Mouse (Mus musculus): Measurements from ENCODE around the gene Unc45a. TPM values are rescaled to one million over a fixed set of nuclear protein-coding genes. Genes with fewer than 3 reads are reported as not detected.

The Unc45a gene
- polyA plus RNA-seq, 1 experiment: 43.9 TPM

DNA sequence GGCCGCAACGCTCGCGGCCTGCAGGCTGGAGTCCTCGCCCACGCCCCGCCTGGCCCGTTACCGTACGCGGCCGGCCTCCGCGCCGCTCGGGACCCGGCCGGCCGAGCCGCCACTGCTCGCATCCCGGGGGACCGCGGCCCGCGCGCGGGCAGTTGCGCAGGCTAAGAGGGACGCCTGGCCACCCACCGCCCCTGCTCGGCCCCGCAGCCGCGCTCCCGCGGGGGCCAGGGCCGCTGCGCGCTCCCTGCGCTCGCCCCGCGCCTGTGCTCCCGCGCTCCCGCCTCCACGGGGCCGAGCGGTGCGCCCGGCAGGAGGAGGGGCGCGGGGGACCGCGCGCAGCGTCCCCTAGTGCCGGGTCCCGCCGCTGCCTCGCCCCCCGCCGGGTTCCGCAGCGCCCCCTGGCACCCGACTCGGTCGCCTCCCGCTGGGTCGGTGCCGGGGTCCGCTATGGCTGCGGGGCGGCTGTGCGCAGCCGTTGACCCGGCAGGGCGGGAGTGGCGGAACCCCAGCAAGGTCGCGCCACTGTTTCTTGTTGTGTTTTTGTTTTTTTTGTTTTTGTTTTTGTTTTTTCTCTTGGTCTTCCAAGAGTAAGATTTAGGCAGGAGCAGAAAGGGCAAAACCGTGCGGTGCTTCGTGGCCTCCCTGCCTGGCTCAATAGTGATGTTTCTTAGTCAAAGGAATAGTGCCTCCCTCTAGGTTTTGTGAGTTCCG, 30.4 kb upstream of the Unc45a start, which contains the start of gene Man2a2:
Gene Man2a2, minus strand, starts transcription at position 335 of the 711 bp plus-strand sequence.
- Histone ChIP-seq H3K4me3 (replicated peaks; ENCODE audit: control insufficient read depth, low read depth, low read length) (peak within 1 kb of the TSS; percentile 75), H3K4me1 (ENCODE audit: control insufficient read depth, insufficient read depth, low read length) (peaks cover 14% of the 10 kb centered on the region), H3K27ac (ENCODE audit: control insufficient read depth, insufficient read depth, low read depth, low read length, poor library complexity) (peak within 1 kb of the TSS; percentile 82)
- TF ChIP-seq CTCF (IDR thresholded peaks at IDR 0.05; ENCODE audit: control insufficient read depth, insufficient read depth, low read length): peak; percentile 54; the same call in 1 of the 2 replicates
- TF ChIP-seq POLR2A (IDR thresholded peaks at IDR 0.05; ENCODE audit: borderline replicate concordance, control insufficient read depth, low read depth, low read length): peak; percentile 40; the same call in 1 of the 2 replicates
- WGBS: under 1% methylated on average over 86 of the region's 86 CpGs

DNA sequence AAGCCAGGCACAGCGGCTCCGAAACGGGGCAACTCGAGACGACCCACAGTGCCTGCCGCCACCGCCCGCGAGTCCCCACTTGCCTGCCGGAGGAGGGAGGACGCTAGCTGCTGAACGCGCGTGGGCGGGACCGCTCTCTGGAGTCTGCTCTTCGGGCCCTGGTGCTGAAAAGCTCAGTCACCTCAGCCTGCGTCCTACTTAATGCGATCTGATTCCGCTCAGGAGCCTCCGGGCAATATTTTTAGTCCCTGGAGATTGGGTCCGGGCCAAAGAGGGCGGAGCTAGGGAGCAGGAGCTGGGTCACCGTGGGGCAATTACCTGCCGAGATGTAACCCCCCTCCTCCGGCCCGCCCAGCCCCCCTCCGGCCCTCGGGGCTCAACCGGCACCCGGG, 29.8 kb upstream of the Unc45a start:
- TF ChIP-seq CTCF (IDR thresholded peaks at IDR 0.05; ENCODE audit: control insufficient read depth, insufficient read depth, low read length) (no peak), POLR2A (IDR thresholded peaks at IDR 0.05; ENCODE audit: borderline replicate concordance, control insufficient read depth, low read depth, low read length) (peak; percentile 29; the same call in 1 of the 2 replicates)
- 0% methylated on average over 31 of the region's 31 CpGs for WGBS
- Histone ChIP-seq H3K27ac (ENCODE audit: control insufficient read depth, insufficient read depth, low read depth, low read length, poor library complexity) (peak overlapping the region; percentile 82), H3K4me3 (replicated peaks; ENCODE audit: control insufficient read depth, low read depth, low read length) (peak overlapping the region; percentile 75), H3K4me1 (ENCODE audit: control insufficient read depth, insufficient read depth, low read length) (peaks cover 14% of the 10 kb centered on the region)

- Histone ChIP-seq H3K4me1 (ENCODE audit: control insufficient read depth, insufficient read depth, low read length) (peaks cover 11% of the 10 kb centered on the region), H3K27ac (ENCODE audit: control insufficient read depth, insufficient read depth, low read depth, low read length, poor library complexity) (peak overlapping the region; percentile 82; the same call in 1 of the 2 replicates), H3K4me3 (replicated peaks; ENCODE audit: control insufficient read depth, low read depth, low read length) (peak overlapping the region; percentile 75)
- TF ChIP-seq CTCF (IDR thresholded peaks at IDR 0.05; ENCODE audit: control insufficient read depth, insufficient read depth, low read length) (no peak), POLR2A (IDR thresholded peaks at IDR 0.05; ENCODE audit: borderline replicate concordance, control insufficient read depth, low read depth, low read length) (no peak)
- 6% methylated on average over 4 of the region's 4 CpGs for WGBS
These were observed 29.2 kb upstream of the Unc45a start for GRCm38 (mm10) chr7:80369967-80370431.

- H3K4me1 ChIP-seq (ENCODE audit: control insufficient read depth, insufficient read depth, low read length): peaks cover 11% of the 10 kb centered on the region
- TF ChIP-seq CTCF (IDR thresholded peaks at IDR 0.05; ENCODE audit: control insufficient read depth, insufficient read depth, low read length): no peak
- TF ChIP-seq POLR2A (IDR thresholded peaks at IDR 0.05; ENCODE audit: borderline replicate concordance, control insufficient read depth, low read depth, low read length): no peak
- no peak overlapping the region for H3K4me3 ChIP-seq (replicated peaks; ENCODE audit: control insufficient read depth, low read depth, low read length)
- H3K27ac ChIP-seq (ENCODE audit: control insufficient read depth, insufficient read depth, low read depth, low read length, poor library complexity): peak overlapping the region; percentile 52; the same call in 1 of the 2 replicates
- WGBS: 26% methylated on average over 5 of the region's 5 CpGs
These were observed 28.7 kb upstream of the Unc45a start for GRCm38 (mm10) chr7:80369461-80369860.

- 24% methylated on average over 20 of the region's 20 CpGs for WGBS
- TF ChIP-seq CTCF (IDR thresholded peaks at IDR 0.05; ENCODE audit: control insufficient read depth, insufficient read depth, low read length) (no peak), POLR2A (IDR thresholded peaks at IDR 0.05; ENCODE audit: borderline replicate concordance, control insufficient read depth, low read depth, low read length) (no peak)
- Histone ChIP-seq H3K4me1 (ENCODE audit: control insufficient read depth, insufficient read depth, low read length) (peaks cover 11% of the 10 kb centered on the region), H3K4me3 (replicated peaks; ENCODE audit: control insufficient read depth, low read depth, low read length) (peak overlapping the region; percentile 58), H3K27ac (ENCODE audit: control insufficient read depth, insufficient read depth, low read depth, low read length, poor library complexity) (peak overlapping the region; percentile 60)
These were observed 28.0 kb upstream of the Unc45a start for GRCm38 (mm10) chr7:80368635-80369421.

DNA sequence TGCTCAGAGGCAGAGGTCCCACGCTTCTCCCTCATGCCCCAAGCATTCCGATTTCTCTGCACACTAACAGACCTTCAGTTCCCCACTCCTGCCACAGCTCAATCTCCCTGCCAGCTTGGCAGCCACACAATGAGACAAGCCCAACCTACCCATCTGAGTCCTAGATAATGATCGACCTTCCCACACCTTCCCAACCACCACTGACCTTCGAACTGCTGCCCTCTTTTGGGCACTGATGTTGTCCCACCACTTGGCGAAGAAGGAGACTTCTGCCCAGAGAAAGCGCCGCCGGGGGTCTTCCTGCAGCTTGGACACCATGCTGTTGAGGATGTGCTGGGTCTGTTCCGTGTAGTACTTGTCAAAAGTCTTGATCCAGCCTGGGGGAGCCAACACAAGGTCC, 27.2 kb upstream of the Unc45a start:
- peaks cover 9% of the 10 kb centered on the region; the same call in 1 of the 2 replicates for H3K4me1 ChIP-seq (ENCODE audit: control insufficient read depth, insufficient read depth, low read length)
- no peak overlapping the region for H3K4me3 ChIP-seq (replicated peaks; ENCODE audit: control insufficient read depth, low read depth, low read length)
- TF ChIP-seq POLR2A (IDR thresholded peaks at IDR 0.05; ENCODE audit: borderline replicate concordance, control insufficient read depth, low read depth, low read length) (no peak), CTCF (IDR thresholded peaks at IDR 0.05; ENCODE audit: control insufficient read depth, insufficient read depth, low read length) (no peak)
- no peak overlapping the region for H3K27ac ChIP-seq (ENCODE audit: control insufficient read depth, insufficient read depth, low read depth, low read length, poor library complexity)
- 80% methylated on average over 9 of the region's 9 CpGs for WGBS

DNA sequence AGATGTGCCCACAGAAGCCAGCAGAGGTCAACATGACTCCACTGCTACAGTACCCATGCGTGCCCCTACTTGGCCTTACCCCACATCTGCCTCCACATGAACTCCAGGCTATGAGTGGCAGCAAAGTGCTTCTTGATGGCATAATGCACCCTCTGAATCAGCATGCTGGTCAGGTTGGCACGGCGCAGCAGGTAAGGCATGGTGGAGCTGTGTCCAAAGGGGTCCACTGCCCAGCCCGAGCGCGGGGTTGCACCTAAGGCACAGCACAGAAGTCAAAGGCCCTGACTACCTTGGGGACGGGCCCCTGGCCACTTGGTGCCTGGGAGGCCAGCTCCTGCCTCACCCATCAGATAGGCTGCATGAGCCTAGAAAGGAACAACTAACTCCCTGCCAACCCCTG, 26.4 kb upstream of the Unc45a start:
- Histone ChIP-seq H3K4me1 (ENCODE audit: control insufficient read depth, insufficient read depth, low read length) (peaks cover 9% of the 10 kb centered on the region; the same call in 1 of the 2 replicates), H3K4me3 (replicated peaks; ENCODE audit: control insufficient read depth, low read depth, low read length) (no peak overlapping the region), H3K27ac (ENCODE audit: control insufficient read depth, insufficient read depth, low read depth, low read length, poor library complexity) (no peak overlapping the region)
- TF ChIP-seq POLR2A (IDR thresholded peaks at IDR 0.05; ENCODE audit: borderline replicate concordance, control insufficient read depth, low read depth, low read length) (no peak), CTCF (IDR thresholded peaks at IDR 0.05; ENCODE audit: control insufficient read depth, insufficient read depth, low read length) (no peak)
- 90% methylated on average over 7 of the region's 7 CpGs for WGBS

DNA sequence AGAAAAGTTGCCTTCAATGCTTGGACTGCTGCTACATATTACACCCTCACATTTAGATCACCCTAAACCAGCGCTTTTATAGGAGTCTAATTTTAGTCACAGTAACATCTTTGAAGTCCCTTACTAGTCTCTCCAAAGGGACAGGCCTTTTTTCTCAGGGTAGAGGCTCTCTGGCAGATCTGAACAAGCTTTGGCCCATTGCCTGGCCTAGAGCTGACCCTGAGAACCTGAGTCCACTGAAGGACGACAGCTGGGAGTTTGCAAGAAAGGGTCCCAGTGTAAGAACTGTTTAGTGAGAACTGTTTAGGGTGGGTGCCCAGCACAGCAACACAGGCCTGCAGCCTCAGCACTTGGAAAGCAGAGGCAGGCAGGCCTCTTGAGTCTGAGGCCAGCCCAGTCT, 25.0 kb upstream of the Unc45a start:
- Histone ChIP-seq H3K4me3 (replicated peaks; ENCODE audit: control insufficient read depth, low read depth, low read length) (no peak overlapping the region), H3K4me1 (ENCODE audit: control insufficient read depth, insufficient read depth, low read length) (peaks cover 9% of the 10 kb centered on the region; the same call in 1 of the 2 replicates), H3K27ac (ENCODE audit: control insufficient read depth, insufficient read depth, low read depth, low read length, poor library complexity) (no peak overlapping the region)
- WGBS: 82% methylated on average over 2 of the region's 2 CpGs
- TF ChIP-seq CTCF (IDR thresholded peaks at IDR 0.05; ENCODE audit: control insufficient read depth, insufficient read depth, low read length): no peak
- no peak for TF ChIP-seq POLR2A (IDR thresholded peaks at IDR 0.05; ENCODE audit: borderline replicate concordance, control insufficient read depth, low read depth, low read length)
